Mouse (Mus musculus): ENCODE data around the gene Mical2. TPM values are rescaled to one million over a fixed set of nuclear protein-coding genes. Genes with fewer than 3 reads are reported as not detected.

Mical2 gene
- polyA plus RNA-seq, 1 experiment from 2014 or later: 1.2 TPM

DNA sequence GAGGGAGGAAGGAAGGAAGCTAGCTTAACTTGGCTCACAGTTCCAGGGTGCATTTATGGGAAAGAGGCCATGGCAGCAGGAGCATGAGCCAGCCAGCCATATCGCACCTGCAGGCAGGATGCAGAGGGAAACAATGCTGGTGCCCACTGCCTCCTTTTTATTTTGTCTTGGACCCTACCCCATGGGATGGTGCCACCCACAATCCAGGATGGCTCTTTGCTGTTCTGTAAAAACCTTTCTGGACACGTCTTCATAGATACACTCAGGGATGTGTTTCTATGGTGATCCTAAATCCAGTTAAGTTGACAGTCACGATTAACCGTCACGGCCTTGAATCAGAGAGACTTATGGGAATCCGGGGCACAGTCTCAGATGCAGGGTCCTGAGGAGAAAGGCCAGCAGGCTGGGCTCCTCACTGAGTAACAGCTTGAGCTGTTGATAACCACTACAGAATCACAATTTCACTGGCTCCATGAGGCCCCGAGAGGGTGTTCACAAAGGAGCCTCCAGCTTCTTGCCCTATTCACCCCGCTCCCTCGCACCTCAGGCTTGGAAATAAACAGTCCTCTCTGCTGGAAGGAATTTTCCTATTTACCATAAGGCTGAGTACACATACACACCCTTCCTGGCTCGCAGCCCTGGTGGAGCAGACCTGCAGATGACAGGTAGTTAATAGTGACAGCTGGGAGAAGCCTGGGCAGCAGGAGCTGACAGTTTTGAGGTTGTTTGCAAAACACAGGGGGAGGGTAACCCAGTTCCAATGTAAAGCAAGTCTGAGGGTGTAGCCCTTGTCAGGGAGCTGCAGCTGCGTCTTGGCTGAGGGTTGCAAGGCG is 218.7 kb downstream of the Mical2 start:
- H3K27me3 ChIP-seq (ENCODE audit: control insufficient read depth, insufficient read depth, low read length): no peaks in the 10 kb centered on the region
- H3K36me3 ChIP-seq (ENCODE audit: control insufficient read depth, insufficient read depth, low read length): no peaks in the 10 kb centered on the region
- H3K9me3 ChIP-seq (ENCODE audit: control insufficient read depth, low read length): no peaks in the 10 kb centered on the region; the same call in 1 of the 2 replicates
- H3K27ac ChIP-seq (ENCODE audit: low read depth, low read length): peak overlapping the region; percentile 70
- no peak for DNase-seq (ENCODE audit: low spot score, missing footprints)
- peak overlapping the region; percentile 6; the same call in 1 of the 2 replicates for H3K9ac ChIP-seq (ENCODE audit: low read length)
- peak; percentile 77 for ATAC-seq (ENCODE audit: low FRiP score)
- peak overlapping the region; percentile 21 for H3K4me2 ChIP-seq
- WGBS: 22% methylated on average over 12 of the region's 12 CpGs
- H3K4me1 ChIP-seq (ENCODE audit: control insufficient read depth, insufficient read depth, low read length): peaks cover 19% of the 10 kb centered on the region
- no peak overlapping the region for H3K4me3 ChIP-seq (ENCODE audit: low read depth, low read length)

- DNase-seq (ENCODE audit: low spot score, missing footprints): no peak
- 40% methylated on average over 9 of the region's 9 CpGs for WGBS
- Histone ChIP-seq H3K9me3 (ENCODE audit: control insufficient read depth, low read length) (no peaks in the 10 kb centered on the region; the same call in 1 of the 2 replicates), H3K4me1 (ENCODE audit: control insufficient read depth, insufficient read depth, low read length) (peaks cover 19% of the 10 kb centered on the region), H3K27ac (ENCODE audit: low read depth, low read length) (peak overlapping the region; percentile 70; the same call in 1 of the 2 replicates), H3K36me3 (ENCODE audit: control insufficient read depth, insufficient read depth, low read length) (no peaks in the 10 kb centered on the region), H3K4me3 (ENCODE audit: low read depth, low read length) (no peak overlapping the region), H3K27me3 (ENCODE audit: control insufficient read depth, insufficient read depth, low read length) (no peaks in the 10 kb centered on the region), H3K4me2 (peak overlapping the region; percentile 21; the same call in 1 of the 2 replicates), H3K9ac (ENCODE audit: low read length) (no peak overlapping the region; the same call in 1 of the 2 replicates)
- 0 out of 2 replicates have a peak, but pooled peaks have one; percentile 5 for ATAC-seq (ENCODE audit: low FRiP score)
Measured at GRCm38 (mm10) chr7:112444985-112445367, 219.3 kb downstream of the Mical2 start.

GRCm38 (mm10) chr7:112446498-112446897 is 220.8 kb downstream of the Mical2 start:
- no peak for ATAC-seq (ENCODE audit: low FRiP score)
- no peak overlapping the region for H3K4me3 ChIP-seq (ENCODE audit: low read depth, low read length)
- no peaks in the 10 kb centered on the region for H3K27me3 ChIP-seq (ENCODE audit: control insufficient read depth, insufficient read depth, low read length)
- H3K27ac ChIP-seq (ENCODE audit: low read depth, low read length): no peak overlapping the region
- no peak overlapping the region for H3K9ac ChIP-seq (ENCODE audit: low read length)
- no peaks in the 10 kb centered on the region; the same call in 1 of the 2 replicates for H3K9me3 ChIP-seq (ENCODE audit: control insufficient read depth, low read length)
- peaks cover 19% of the 10 kb centered on the region for H3K4me1 ChIP-seq (ENCODE audit: control insufficient read depth, insufficient read depth, low read length)
- H3K4me2 ChIP-seq: no peak overlapping the region
- no peaks in the 10 kb centered on the region for H3K36me3 ChIP-seq (ENCODE audit: control insufficient read depth, insufficient read depth, low read length)
- 86% methylated on average over 4 of the region's 4 CpGs for WGBS
- no peak for DNase-seq (ENCODE audit: low spot score, missing footprints)

GRCm38 (mm10) chr7:112449954-112450700 is 224.5 kb downstream of the Mical2 start:
- Histone ChIP-seq H3K4me2 (no peak overlapping the region), H3K27ac (ENCODE audit: low read depth, low read length) (no peak overlapping the region), H3K36me3 (ENCODE audit: control insufficient read depth, insufficient read depth, low read length) (no peaks in the 10 kb centered on the region), H3K4me3 (ENCODE audit: low read depth, low read length) (no peak overlapping the region), H3K4me1 (ENCODE audit: control insufficient read depth, insufficient read depth, low read length) (peaks cover 17% of the 10 kb centered on the region), H3K27me3 (ENCODE audit: control insufficient read depth, insufficient read depth, low read length) (no peaks in the 10 kb centered on the region), H3K9ac (ENCODE audit: low read length) (no peak overlapping the region), H3K9me3 (ENCODE audit: control insufficient read depth, low read length) (no peaks in the 10 kb centered on the region; the same call in 1 of the 2 replicates)
- DNase-seq (ENCODE audit: low spot score, missing footprints) (no peak), ATAC-seq (ENCODE audit: low FRiP score) (no peak)
- 80% methylated on average over 8 of the region's 8 CpGs for WGBS

- Histone ChIP-seq H3K27ac (ENCODE audit: low read depth, low read length) (no peak overlapping the region), H3K9ac (ENCODE audit: low read length) (no peak overlapping the region), H3K4me3 (ENCODE audit: low read depth, low read length) (no peak overlapping the region), H3K36me3 (ENCODE audit: control insufficient read depth, insufficient read depth, low read length) (no peaks in the 10 kb centered on the region), H3K9me3 (ENCODE audit: control insufficient read depth, low read length) (no peaks in the 10 kb centered on the region), H3K27me3 (ENCODE audit: control insufficient read depth, insufficient read depth, low read length) (no peaks in the 10 kb centered on the region), H3K4me1 (ENCODE audit: control insufficient read depth, insufficient read depth, low read length) (peaks cover 10% of the 10 kb centered on the region; the same call in 1 of the 2 replicates), H3K4me2 (no peak overlapping the region)
- DNase-seq (ENCODE audit: low spot score, missing footprints): peak; percentile 81
- WGBS: 70% methylated on average over 5 of the region's 5 CpGs
- ATAC-seq (ENCODE audit: low FRiP score): no peak
Measured at GRCm38 (mm10) chr7:112452471-112452870, 226.8 kb downstream of the Mical2 start.

DNA sequence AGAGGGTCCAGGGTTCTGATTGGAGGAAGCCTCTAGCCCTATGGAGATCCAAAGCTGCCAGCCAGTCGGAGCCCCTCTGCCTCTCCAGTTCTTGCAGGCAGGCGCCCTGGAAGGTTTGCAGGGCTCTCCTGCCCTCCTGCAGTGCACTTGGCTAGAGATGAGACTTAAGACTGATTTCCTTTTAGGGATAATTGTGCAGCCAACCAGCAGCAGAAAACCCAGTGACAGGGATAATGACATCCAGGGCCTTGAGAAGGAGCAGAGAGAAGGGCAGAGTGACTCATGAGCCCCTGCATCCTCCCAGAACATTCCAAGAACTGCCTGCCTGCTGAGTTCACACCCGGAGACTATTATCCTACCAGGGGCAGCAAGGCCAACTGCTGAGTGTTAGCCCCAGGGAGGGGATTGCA is 228.2 kb downstream of the Mical2 start:
- Histone ChIP-seq H3K27ac (ENCODE audit: low read depth, low read length) (no peak overlapping the region), H3K9me3 (ENCODE audit: control insufficient read depth, low read length) (no peaks in the 10 kb centered on the region), H3K36me3 (ENCODE audit: control insufficient read depth, insufficient read depth, low read length) (no peaks in the 10 kb centered on the region), H3K27me3 (ENCODE audit: control insufficient read depth, insufficient read depth, low read length) (no peaks in the 10 kb centered on the region), H3K4me2 (no peak overlapping the region), H3K9ac (ENCODE audit: low read length) (no peak overlapping the region), H3K4me1 (ENCODE audit: control insufficient read depth, insufficient read depth, low read length) (peaks cover 10% of the 10 kb centered on the region; the same call in 1 of the 2 replicates), H3K4me3 (ENCODE audit: low read depth, low read length) (no peak overlapping the region)
- WGBS: 0% methylated on average over 3 of the region's 3 CpGs
- no peak for ATAC-seq (ENCODE audit: low FRiP score)
- peak; percentile 86 for DNase-seq (ENCODE audit: low spot score, missing footprints)

- no peak overlapping the region for H3K27ac ChIP-seq (ENCODE audit: low read depth, low read length)
- no peaks in the 10 kb centered on the region for H3K9me3 ChIP-seq (ENCODE audit: control insufficient read depth, low read length)
- DNase-seq (ENCODE audit: low spot score, missing footprints) (peak; percentile 73), ATAC-seq (ENCODE audit: low FRiP score) (no peak)
- H3K4me3 ChIP-seq (ENCODE audit: low read depth, low read length): no peak overlapping the region
- H3K4me2 ChIP-seq: no peak overlapping the region
- H3K36me3 ChIP-seq (ENCODE audit: control insufficient read depth, insufficient read depth, low read length): no peaks in the 10 kb centered on the region
- peaks cover 10% of the 10 kb centered on the region; the same call in 1 of the 2 replicates for H3K4me1 ChIP-seq (ENCODE audit: control insufficient read depth, insufficient read depth, low read length)
- H3K27me3 ChIP-seq (ENCODE audit: control insufficient read depth, insufficient read depth, low read length): no peaks in the 10 kb centered on the region
- WGBS: 57% methylated on average over 6 of the region's 6 CpGs
- H3K9ac ChIP-seq (ENCODE audit: low read length): no peak overlapping the region
Measured at GRCm38 (mm10) chr7:112454380-112454779, 228.7 kb downstream of the Mical2 start.

GRCm38 (mm10) chr7:112454951-112455350 is 229.3 kb downstream of the Mical2 start:
- DNase-seq (ENCODE audit: low spot score, missing footprints): peak; percentile 59
- H3K9ac ChIP-seq (ENCODE audit: low read length): no peak overlapping the region
- H3K4me2 ChIP-seq: no peak overlapping the region
- H3K4me1 ChIP-seq (ENCODE audit: control insufficient read depth, insufficient read depth, low read length): peaks cover 10% of the 10 kb centered on the region; the same call in 1 of the 2 replicates
- H3K9me3 ChIP-seq (ENCODE audit: control insufficient read depth, low read length): no peaks in the 10 kb centered on the region
- H3K27me3 ChIP-seq (ENCODE audit: control insufficient read depth, insufficient read depth, low read length): no peaks in the 10 kb centered on the region
- WGBS: 96% methylated on average over 2 of the region's 2 CpGs
- H3K4me3 ChIP-seq (ENCODE audit: low read depth, low read length): no peak overlapping the region
- H3K36me3 ChIP-seq (ENCODE audit: control insufficient read depth, insufficient read depth, low read length): no peaks in the 10 kb centered on the region
- ATAC-seq (ENCODE audit: low FRiP score): no peak
- H3K27ac ChIP-seq (ENCODE audit: low read depth, low read length): no peak overlapping the region

Data from midbrain, embryonic 11.5 days (tissue).